Mouse (Mus musculus) cerebellum, adult 2 months (tissue): Measurements from ENCODE around the gene Sh3glb1.

Experiments
- CTCF ChIP-seq: fragments of 200-500 bp; IDR thresholded peaks from 2 replicates; pipeline ENCODE4 v1.5.1; 2011; ENCODE audit warnings: low read depth, mild to moderate bottlenecking, control low read depth, low read length, moderate library complexity, borderline replicate concordance; ENCODE audit not compliant: insufficient read depth
- POLR2A ChIP-seq: fragments of 200-500 bp; IDR thresholded peaks from 2 replicates; pipeline ENCODE4 v1.6.1; 2011; ENCODE audit warnings: low read length, control low read depth, borderline replicate concordance; ENCODE audit not compliant: insufficient read depth

DNA sequence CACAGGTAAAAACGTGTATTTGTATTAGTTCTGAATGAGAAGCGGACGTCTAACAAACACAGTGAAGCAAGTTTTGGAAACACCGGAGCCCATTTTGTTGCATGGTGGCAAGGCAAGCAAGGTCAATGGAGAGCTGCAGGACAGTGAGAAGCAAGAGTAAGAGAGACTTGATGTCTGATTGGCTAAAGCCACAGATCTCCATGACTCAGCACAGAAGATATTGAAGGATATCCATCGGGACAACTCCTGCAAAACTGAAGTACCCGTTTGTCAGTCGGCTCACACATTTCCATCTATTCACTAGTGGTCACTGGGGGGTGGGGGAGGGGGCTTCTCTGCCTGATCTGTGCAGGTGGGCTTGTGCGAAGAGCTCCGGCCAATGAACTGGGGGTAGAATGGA, 52.1 kb downstream of the Sh3glb1 start:
- TF ChIP-seq CTCF (no peak), POLR2A (no peak)
